Mouse (Mus musculus) limb, embryonic 10.5 days (tissue): ENCODE results near the gene Gm11596. TPM values are rescaled to one million over a fixed set of nuclear protein-coding genes. Genes with fewer than 3 reads are reported as not detected.

Experiments
- polyA plus RNA-seq: library from polyadenylated mRNA; unstranded; fragments of >200 nt; fragmentation: Nextera tagmentation; extraction: Ambion mirVana; gene quantifications from 2 replicates; pipeline ENCODE4 v1.2.1, GENCODE M21; 2016

The Gm11596 gene
- polyA plus RNA-seq, 1 experiment from 2014 or later = not detected

Other genes starting within 250 kb of the Gm11596 start
- gene Krtap3-3, start 242.6 kb downstream of the Gm11596 start, polyA plus RNA-seq = not detected in 2 replicates
- gene Krtap3-2, start 236.6 kb downstream of the Gm11596 start, polyA plus RNA-seq = not detected in 2 replicates
- gene Gm11939, start 234.0 kb downstream of the Gm11596 start, polyA plus RNA-seq = not detected in 2 replicates
- gene Krtap3-1, start 226.8 kb downstream of the Gm11596 start, polyA plus RNA-seq = not detected in 2 replicates
- gene Krtap1-5, start 212.5 kb downstream of the Gm11596 start, polyA plus RNA-seq = not detected in 2 replicates
- gene Krtap1-4, start 209.8 kb downstream of the Gm11596 start, polyA plus RNA-seq = not detected in 2 replicates
- gene Krtap1-3, start 202.1 kb downstream of the Gm11596 start, polyA plus RNA-seq = not detected in 2 replicates
- gene Krtap9-3, start 195.4 kb downstream of the Gm11596 start, polyA plus RNA-seq = not detected in 2 replicates
- gene Gm11938, start 190.2 kb downstream of the Gm11596 start, polyA plus RNA-seq = not detected in 2 replicates
- not detected in 2 replicates for gene Gm11937, start 183.3 kb downstream of the Gm11596 start, polyA plus RNA-seq
- not detected in 2 replicates for gene Krtap2-4, start 178.6 kb downstream of the Gm11596 start, polyA plus RNA-seq
- not detected in 2 replicates for gene Gm11562, start 173.0 kb downstream of the Gm11596 start, polyA plus RNA-seq
- gene Krtap4-1, start 165.2 kb downstream of the Gm11596 start, polyA plus RNA-seq = not detected in 2 replicates
- not detected in 2 replicates for gene Krtap4-2, start 158.4 kb downstream of the Gm11596 start, polyA plus RNA-seq
- gene Krtap4-7, start 149.4 kb downstream of the Gm11596 start, polyA plus RNA-seq = not detected in 2 replicates
- gene Gm11555, start 143.2 kb downstream of the Gm11596 start, polyA plus RNA-seq = not detected in 2 replicates
- not detected in 2 replicates for gene Gm11563, start 134.5 kb downstream of the Gm11596 start, polyA plus RNA-seq
- not detected in 2 replicates for gene Krtap4-6, start 127.5 kb downstream of the Gm11596 start, polyA plus RNA-seq
- gene Gm14190, start 102.7 kb downstream of the Gm11596 start, polyA plus RNA-seq = not detected in 2 replicates
- not detected in 2 replicates for gene Gm14180, start 59.2 kb downstream of the Gm11596 start, polyA plus RNA-seq
- gene Gm11595, start 20.6 kb downstream of the Gm11596 start, polyA plus RNA-seq = not detected in 2 replicates
- gene Krtap4-8, start 12.8 kb downstream of the Gm11596 start, polyA plus RNA-seq = not detected in 2 replicates
- gene Krtap4-9, start 8.3 kb downstream of the Gm11596 start, polyA plus RNA-seq = not detected in 2 replicates
- not detected in 2 replicates for gene Gm11569, start 5.5 kb upstream of the Gm11596 start, polyA plus RNA-seq
- gene Gm11554, start 11.0 kb upstream of the Gm11596 start, polyA plus RNA-seq = not detected in 2 replicates
- not detected in 2 replicates for gene Krtap4-13, start 16.4 kb upstream of the Gm11596 start, polyA plus RNA-seq
- gene Gm11564, start 22.2 kb upstream of the Gm11596 start, polyA plus RNA-seq = not detected in 2 replicates
- gene 2300003K06Rik, start 44.6 kb upstream of the Gm11596 start, polyA plus RNA-seq = not detected in 2 replicates
- gene Krtap4-16, start 58.1 kb upstream of the Gm11596 start, polyA plus RNA-seq = not detected in 2 replicates
- gene Gm11568, start 64.5 kb upstream of the Gm11596 start, polyA plus RNA-seq = not detected in 2 replicates
- not detected in 2 replicates for gene Gm11559, start 71.0 kb upstream of the Gm11596 start, polyA plus RNA-seq
- gene Krtap9-1, start 79.9 kb upstream of the Gm11596 start, polyA plus RNA-seq = not detected in 2 replicates
- not detected in 2 replicates for gene Gm11567, start 85.7 kb upstream of the Gm11596 start, polyA plus RNA-seq
- gene Krtap31-1, start 114.5 kb upstream of the Gm11596 start, polyA plus RNA-seq = not detected in 2 replicates
- gene Gm11565, start 121.3 kb upstream of the Gm11596 start, polyA plus RNA-seq = not detected in 2 replicates
- not detected in 2 replicates for gene Krtap31-2, start 142.8 kb upstream of the Gm11596 start, polyA plus RNA-seq
- not detected in 2 replicates for gene Krtap9-5, start 155.0 kb upstream of the Gm11596 start, polyA plus RNA-seq
- not detected in 2 replicates for gene Krtap29-1, start 185.6 kb upstream of the Gm11596 start, polyA plus RNA-seq
- gene Krtap16-1, start 193.1 kb upstream of the Gm11596 start, polyA plus RNA-seq = not detected in 2 replicates
- 0.68 and 0.90 TPM in 2 replicates for gene Krtap17-1, start 200.5 kb upstream of the Gm11596 start, polyA plus RNA-seq
- not detected in 2 replicates for gene Krt33a, start 222.7 kb upstream of the Gm11596 start, polyA plus RNA-seq
- gene Krt33b, start 236.4 kb upstream of the Gm11596 start, polyA plus RNA-seq = not detected in 2 replicates
- gene Krt34, start 248.1 kb upstream of the Gm11596 start, polyA plus RNA-seq = not detected in 2 replicates